Mouse (Mus musculus) mouse embryonic stem cell (cell line): ENCODE data around the gene Med27.

Source experiments
- in situ Hi-C, 2 experiments: fragments of 300-500 bp; cut with MboI; formaldehyde crosslinking; loops; 1 replicate in 1 of 2; 3 replicates in 1 of 2; pipeline ENCODE4 v1.14.3; 2019 to 2020; ENCODE audit warnings: low sequenced_read_pairs in 2 of 2, low pct_unique_long_range_greater_than_20kb in 1 of 2, mixed read lengths in 1 of 2; ENCODE audit not compliant: unreplicated experiment in 1 of 2

Med27 gene

DNA sequence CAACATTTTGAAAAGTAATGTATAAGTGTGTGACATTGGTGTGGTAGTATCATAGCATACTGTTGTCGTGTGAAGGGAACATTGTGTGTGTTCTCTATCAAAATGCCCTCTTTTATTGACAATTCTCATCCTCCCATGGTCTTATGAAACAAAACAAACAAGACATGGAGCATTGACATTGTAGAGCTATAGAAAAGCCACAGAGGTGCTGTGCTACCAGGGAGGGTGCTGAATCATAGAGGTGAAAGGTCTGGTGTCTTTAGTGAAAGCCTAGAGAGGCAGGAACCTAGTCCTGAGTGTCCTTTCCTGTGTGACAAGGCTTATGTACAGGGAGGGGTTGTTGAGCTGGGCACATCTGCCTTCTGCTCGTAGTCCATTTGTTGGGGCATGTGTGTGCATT, 40.6 kb downstream of the Med27 start:
- in situ Hi-C loops = no loop called here

DNA sequence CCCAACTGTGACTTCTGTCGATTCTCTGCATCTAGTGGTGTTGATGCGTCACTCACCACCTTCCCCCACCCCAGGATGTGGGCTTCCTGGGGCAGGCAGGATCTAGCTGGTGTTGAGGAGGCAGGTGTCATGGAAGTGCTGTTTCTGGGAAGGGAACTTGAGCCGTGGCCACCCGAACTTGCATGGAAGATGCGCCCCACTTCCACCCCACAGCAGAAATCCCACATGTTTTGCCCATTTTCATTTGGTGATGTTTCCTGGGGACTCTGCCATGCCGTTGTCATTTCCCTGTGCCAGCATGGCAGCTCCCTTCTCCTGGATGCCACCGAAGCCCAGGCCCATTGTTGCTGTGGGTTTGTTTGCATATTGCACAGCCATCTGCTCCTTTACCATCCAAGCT, 42.3 kb downstream of the Med27 start:
- in situ Hi-C loops = no loop called here

GRCm38 (mm10) chr2:29391086-29391485, 44.5 kb downstream of the Med27 start:
- in situ Hi-C loops = no loop called here

DNA sequence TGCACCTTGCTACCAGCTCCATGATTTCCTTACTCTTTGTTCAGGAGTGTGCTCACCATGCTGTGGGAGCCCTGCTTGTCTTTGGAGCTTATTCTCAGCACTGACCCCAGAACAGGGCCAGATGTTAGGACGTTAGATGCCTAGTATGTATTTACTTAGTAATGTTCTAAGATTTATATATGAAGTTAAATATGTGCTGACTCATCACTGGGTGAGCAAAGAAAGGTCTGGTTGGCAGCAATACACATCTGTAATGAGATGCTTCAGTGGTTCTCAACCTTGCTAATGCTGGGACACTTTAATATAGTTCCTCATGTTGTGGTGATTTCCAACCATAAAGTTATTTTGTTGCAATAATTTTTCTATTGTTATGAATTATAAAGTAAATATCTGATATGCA, 45.4 kb downstream of the Med27 start:
- in situ Hi-C loops = no loop called here

- in situ Hi-C loops = no loop called here
Measured at GRCm38 (mm10) chr2:29400234-29400633, 53.6 kb downstream of the Med27 start.

DNA sequence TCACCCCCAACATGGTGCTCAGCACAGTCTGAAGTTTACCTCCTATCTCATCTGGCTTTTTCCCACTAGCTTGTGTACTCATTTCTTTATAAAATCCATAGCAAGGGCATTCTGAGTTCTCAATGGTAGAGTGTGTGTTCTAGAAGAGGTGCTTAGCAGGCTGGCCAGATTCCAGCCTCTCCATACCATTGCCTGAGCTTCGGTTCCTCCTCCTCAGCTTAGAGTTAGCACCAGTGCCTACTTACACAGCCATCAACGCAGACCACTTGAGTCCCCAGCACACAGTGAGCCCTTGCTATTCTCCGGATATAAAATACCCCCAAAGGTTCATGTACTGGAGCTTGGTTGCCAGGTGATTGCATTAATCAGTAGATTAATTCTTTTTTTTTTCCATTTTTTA, 54.2 kb downstream of the Med27 start:
- in situ Hi-C loops = no loop called here

- in situ Hi-C loops = no loop called here
Measured at GRCm38 (mm10) chr2:29401868-29402267, 55.2 kb downstream of the Med27 start.

DNA sequence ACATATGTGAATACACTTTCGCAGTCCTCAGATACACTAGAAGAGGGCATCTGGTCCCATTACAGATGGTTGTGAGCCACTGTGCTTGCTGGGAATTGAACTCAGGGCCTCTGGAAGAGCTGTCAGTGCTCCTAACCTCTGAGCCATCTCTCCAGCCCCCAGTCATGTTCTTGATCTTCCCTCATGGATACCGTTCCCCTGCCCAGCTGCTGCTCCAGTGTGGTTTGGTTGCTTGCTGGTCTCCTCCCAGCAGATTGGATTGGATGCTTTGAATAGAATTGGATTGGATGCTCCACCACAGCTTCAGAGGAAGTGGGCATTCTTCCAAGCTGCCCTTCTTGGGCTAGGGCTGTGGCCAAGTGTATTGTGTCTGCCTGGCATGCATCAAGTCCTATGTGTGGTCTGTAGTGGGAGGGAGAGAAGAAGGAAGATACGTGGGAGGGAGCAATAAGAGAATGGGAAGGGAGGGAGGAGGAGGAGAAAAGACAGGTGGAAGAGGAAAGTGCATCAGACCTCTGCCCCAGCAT, 56.0 kb downstream of the Med27 start:
- in situ Hi-C loops = no loop called here

DNA sequence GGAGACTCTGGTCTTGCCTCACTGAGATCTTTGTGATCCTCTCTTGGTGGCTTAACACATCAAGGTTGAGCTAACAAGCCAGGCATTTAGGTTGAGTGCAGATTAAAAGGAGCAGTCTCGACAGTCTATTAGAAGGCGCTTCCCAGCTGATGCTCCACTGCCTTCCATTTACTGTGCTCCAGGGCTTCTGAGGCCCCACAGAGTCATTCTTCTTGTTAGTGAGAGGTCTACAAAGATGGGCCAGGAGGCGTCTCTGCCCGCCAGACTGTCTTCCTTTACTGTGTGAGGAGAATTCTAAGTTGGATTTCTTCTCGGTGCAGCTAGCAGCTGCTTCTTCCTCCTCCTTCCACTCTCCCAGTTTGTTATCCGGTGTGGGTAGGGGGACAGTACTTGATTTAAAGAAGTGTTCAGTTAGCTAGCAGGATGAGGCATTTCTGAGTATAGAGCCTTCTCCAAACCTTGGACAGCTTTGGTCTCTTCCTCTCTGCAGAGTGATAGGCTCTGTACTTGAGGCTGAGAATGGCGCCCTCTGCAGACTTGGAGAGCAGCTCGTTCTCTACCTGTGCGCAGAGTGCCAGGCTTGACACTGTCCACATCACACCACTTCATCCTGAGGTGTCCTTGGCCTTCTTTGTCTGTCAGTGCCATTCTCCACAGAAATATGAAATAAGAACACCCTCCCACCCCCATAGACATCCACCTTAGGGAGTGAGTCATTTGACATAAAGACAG, 57.3 kb downstream of the Med27 start:
- in situ Hi-C loops = no loop called here

GRCm38 (mm10) chr2:29404931-29405330, 58.3 kb downstream of the Med27 start:
- in situ Hi-C loops = no loop called here

- in situ Hi-C loops = no loop called here
Measured at GRCm38 (mm10) chr2:29405848-29406247, 59.2 kb downstream of the Med27 start.

- in situ Hi-C loops = no loop called here
Measured at GRCm38 (mm10) chr2:29407350-29407749, 60.7 kb downstream of the Med27 start.

- in situ Hi-C loops = no loop called here
Measured at GRCm38 (mm10) chr2:29407764-29408163, 61.1 kb downstream of the Med27 start.

DNA sequence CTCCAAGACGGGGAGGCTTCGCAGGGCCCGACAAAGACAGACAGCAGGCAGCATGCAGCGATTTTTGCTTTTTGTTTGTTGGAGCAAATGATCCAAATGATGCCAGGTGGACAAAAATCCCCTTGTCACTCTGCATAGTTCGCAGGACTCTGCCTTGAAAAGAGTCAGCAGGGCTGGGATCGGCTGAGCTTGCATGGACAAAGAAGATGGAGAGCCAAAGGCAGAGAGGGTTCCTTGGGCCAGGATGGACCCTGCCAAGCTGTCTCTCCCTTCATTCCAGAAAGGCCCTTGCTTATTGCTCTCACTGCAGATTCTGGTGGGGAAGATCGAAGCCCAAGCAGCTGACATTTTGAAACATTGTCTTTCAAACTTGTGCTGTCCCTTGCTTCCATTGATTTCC, 64.3 kb downstream of the Med27 start:
- in situ Hi-C loops = no loop called here

- in situ Hi-C loops = no loop called here
Measured at GRCm38 (mm10) chr2:29412458-29412857, 65.8 kb downstream of the Med27 start.

GRCm38 (mm10) chr2:29413259-29413993, 66.8 kb downstream of the Med27 start:
- in situ Hi-C loops = no loop called here

DNA sequence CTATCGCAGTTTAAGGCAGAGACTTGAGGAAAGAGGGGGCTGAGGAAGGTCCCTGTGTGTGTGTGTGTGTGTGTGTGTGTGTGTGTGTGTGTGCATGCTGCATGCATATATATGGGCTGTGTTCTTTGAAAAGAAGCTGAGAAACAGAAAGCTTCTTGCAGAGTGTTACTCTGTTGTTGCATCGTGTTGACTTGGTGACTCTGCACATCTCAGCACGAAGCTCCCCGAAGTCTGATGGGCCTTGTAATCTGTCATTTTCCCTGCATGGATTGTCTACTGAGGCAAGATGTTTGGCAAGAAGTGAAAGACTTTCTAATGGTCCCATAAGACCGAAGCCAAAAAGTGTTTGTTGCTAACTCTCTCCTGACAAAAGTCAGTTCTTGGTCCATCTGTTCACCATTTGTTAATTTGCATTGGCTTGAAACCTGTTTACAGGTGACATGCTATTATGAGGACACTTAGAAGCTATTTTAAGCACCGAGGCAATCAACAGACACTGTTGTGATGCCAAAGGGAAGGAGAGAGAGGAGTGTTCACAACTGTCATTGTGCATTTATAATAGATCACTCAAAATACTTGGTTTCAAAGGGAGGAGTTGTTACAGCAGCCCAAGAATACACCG, 68.3 kb downstream of the Med27 start:
- in situ Hi-C loops = no loop called here

DNA sequence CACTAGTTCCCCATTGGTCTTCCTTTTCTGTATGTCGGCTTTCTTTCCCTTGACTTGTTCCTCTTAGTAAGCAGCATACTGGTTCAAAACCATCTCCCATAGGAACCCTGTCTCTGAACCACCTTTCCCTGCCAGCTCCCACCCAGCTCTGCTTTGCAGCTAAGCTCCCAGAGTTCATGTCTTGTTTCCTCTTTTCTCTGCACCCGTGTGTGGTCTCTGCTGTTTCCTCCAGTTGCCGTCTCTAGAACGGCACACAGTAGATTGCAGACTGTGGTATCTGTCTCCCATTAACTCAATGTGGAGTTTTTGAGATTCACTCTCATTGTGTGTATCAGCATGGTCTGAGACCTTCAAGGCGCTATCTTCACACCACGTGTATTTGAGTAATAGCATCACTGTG, 71.9 kb downstream of the Med27 start:
- in situ Hi-C loops = no loop called here

DNA sequence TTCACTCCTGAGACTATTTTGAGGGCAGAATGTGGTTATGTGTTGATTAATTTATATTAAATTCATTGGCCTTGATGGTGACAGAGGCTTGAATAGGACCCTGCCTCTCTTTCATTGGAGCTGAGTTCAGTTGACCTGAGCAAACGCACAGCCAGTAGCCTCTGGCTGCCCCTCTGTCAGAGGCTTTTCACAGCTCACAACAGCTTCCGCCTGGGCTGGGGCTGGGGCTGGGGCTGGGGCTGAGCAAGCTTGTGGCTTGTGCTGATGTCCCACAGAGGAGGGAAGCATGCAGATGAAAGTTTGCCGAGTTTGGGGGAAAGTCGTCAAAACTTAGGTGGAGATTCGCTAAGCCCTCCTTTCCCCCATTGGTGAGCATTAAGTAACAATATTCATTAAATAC, 72.8 kb downstream of the Med27 start:
- in situ Hi-C loops = no loop called here
